Mouse (Mus musculus): ENCODE data around the gene Mdga1. TPM values are rescaled to one million over a fixed set of nuclear protein-coding genes. Genes with fewer than 3 reads are reported as not detected.

Gene Mdga1
- polyA plus RNA-seq (2014; fragmentation: Illumina TruSeq; extraction: RNeasy Lipid Tissue Mini Kit (QIAGEN cat#74804); ENCODE audit: low read depth, low replicate concordance): not detected

GRCm38 (mm10) chr17:29970037-29970555 lies at the start of gene Mdga1:
Gene Mdga1 (minus strand): TSS chr17:29970087.

GRCm38 (mm10) chr17:30004203-30005102 lies 34.6 kb upstream of the Mdga1 start, which contains the start of gene Zfand3:
Gene Zfand3 (plus strand): TSS chr17:30004733.

Other genes with a start within 250 kb of the Mdga1 start
- 64.2 TPM for gene Zfand3, start 34.6 kb upstream of the Mdga1 start, polyA plus RNA-seq (2014; fragmentation: Illumina TruSeq; extraction: RNeasy Lipid Tissue Mini Kit (QIAGEN cat#74804); ENCODE audit: low read depth, low replicate concordance)

Data from liver, adult 10 weeks (tissue).